Mouse (Mus musculus): ENCODE measurements around the gene Entpd1. TPM values are rescaled to one million over a fixed set of nuclear protein-coding genes. Genes with fewer than 3 reads are reported as not detected.
A peak's percentile ranks its signal among the peaks of the same experiment; 100 is the strongest.

Entpd1 gene
- polyA plus RNA-seq, 1 experiment = 12.0 TPM

DNA sequence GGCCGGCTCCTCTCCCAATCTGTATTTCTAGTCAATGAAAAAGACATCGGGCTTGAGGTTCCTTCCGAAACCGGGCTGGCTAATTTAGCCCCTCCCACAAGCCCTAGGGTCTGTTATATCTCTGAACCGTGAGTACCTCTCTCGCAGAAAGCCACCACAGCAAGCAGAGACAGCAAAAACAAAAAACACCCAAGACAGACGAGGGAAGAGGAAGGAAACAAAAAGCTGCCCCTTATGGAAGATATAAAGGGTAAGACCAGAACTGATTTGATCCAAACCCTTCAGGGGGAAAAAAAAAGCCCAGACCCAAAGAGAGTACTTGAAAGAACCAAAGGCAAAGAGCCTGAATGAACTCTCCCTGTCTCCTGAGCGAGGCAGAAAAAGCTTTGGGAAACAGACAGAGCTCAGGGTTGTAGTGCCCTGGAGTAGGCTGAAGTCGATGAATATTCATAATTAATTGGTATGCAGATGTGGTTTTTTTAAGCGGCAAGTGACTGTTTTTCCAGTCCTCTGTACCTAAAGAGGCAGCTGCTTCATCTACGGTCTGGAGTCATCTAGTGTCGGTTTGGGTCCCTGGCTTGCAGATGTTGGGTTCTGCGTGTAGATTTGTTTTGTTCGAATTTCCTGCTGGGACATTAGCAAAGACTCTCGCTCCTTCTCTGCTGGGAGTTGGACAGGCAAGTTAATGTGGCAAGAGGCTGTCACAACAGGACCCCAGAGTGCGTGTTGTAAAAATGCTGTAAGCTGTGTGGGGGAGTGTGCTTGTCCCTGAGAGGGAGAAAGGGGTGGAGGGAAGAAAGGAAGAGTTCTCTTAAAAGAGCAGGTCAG, 47.7 kb downstream of the Entpd1 start:
- WGBS = 2% methylated on average over 16 of the region's 16 CpGs
- H3K27ac ChIP-seq (ENCODE audit: insufficient read depth, low read length) = peak overlapping the region; percentile 23; the same call in 1 of the 2 replicates
- TF ChIP-seq POLR2A (IDR thresholded peaks at IDR 0.05; ENCODE audit: borderline replicate concordance, insufficient read depth, low read length) = no peak
- no peak for TF ChIP-seq CTCF (IDR thresholded peaks at IDR 0.05; ENCODE audit: borderline replicate concordance, insufficient read depth, low read depth, low read length)
- DNase-seq = no peak
- no peaks in the 10 kb centered on the region for H3K4me1 ChIP-seq (ENCODE audit: control insufficient read depth, insufficient read depth, low read length)
- H3K4me3 ChIP-seq (replicated peaks; ENCODE audit: insufficient read depth, low read depth, low read length) = peak overlapping the region; percentile 32
- peaks cover 2% of the 10 kb centered on the region; the same call in 1 of the 2 replicates for H3K27me3 ChIP-seq (ENCODE audit: control insufficient read depth, insufficient read depth, low read length)

DNA sequence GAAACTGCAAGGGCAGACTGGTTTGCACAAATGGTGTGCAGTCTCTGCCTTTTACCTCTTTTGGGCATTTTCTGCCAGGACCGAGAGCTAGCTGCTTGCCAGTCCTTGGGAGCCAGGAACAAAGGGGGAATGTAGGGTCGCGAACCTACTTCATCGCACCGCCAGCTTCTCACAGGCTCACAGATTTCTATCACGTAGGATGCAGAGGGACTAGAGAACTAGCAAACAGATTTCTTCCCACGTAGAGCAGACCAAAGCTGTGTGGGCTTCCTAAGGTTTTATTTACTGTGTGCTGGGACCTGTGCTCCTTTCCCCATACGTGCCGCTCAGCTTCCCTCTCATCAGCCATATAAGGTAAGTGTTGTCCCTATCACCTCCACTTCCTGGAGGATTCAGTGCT, 48.3 kb downstream of the Entpd1 start:
- Histone ChIP-seq H3K27me3 (ENCODE audit: control insufficient read depth, insufficient read depth, low read length) (peaks cover 2% of the 10 kb centered on the region; the same call in 1 of the 2 replicates), H3K4me3 (replicated peaks; ENCODE audit: insufficient read depth, low read depth, low read length) (peak overlapping the region; percentile 32), H3K4me1 (ENCODE audit: control insufficient read depth, insufficient read depth, low read length) (no peaks in the 10 kb centered on the region), H3K27ac (ENCODE audit: insufficient read depth, low read length) (no peak overlapping the region; the same call in 1 of the 2 replicates)
- DNase-seq = no peak
- TF ChIP-seq POLR2A (IDR thresholded peaks at IDR 0.05; ENCODE audit: borderline replicate concordance, insufficient read depth, low read length) = no peak
- TF ChIP-seq CTCF (IDR thresholded peaks at IDR 0.05; ENCODE audit: borderline replicate concordance, insufficient read depth, low read depth, low read length) = no peak
- WGBS = 26% methylated on average over 9 of the region's 9 CpGs

DNA sequence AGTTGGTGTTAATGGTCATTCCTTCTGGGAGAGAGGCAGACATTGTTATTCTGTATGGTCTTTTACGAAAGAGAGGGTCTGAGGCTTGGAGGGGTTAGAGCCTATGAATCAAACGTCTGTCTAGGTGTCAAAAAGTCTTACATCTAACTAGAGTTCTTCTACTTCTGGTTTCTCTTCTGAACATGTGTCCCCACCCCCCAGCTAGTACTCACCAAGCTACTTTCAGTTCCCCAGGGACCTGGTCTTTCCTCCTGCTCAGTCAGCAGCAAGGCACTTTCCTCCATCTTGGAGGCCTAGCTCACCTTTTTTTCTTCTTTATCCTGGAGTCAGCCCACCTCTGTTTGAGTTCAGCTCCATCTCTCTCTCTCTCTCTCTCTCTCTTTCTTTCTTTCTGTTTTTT, 48.9 kb downstream of the Entpd1 start:
- WGBS = 93% methylated on average over 2 of the region's 2 CpGs
- TF ChIP-seq POLR2A (IDR thresholded peaks at IDR 0.05; ENCODE audit: borderline replicate concordance, insufficient read depth, low read length) (no peak), CTCF (IDR thresholded peaks at IDR 0.05; ENCODE audit: borderline replicate concordance, insufficient read depth, low read depth, low read length) (no peak)
- no peak for DNase-seq
- Histone ChIP-seq H3K4me3 (replicated peaks; ENCODE audit: insufficient read depth, low read depth, low read length) (no peak overlapping the region), H3K4me1 (ENCODE audit: control insufficient read depth, insufficient read depth, low read length) (no peaks in the 10 kb centered on the region), H3K27ac (ENCODE audit: insufficient read depth, low read length) (no peak overlapping the region; the same call in 1 of the 2 replicates), H3K27me3 (ENCODE audit: control insufficient read depth, insufficient read depth, low read length) (peaks cover 2% of the 10 kb centered on the region; the same call in 1 of the 2 replicates)

DNA sequence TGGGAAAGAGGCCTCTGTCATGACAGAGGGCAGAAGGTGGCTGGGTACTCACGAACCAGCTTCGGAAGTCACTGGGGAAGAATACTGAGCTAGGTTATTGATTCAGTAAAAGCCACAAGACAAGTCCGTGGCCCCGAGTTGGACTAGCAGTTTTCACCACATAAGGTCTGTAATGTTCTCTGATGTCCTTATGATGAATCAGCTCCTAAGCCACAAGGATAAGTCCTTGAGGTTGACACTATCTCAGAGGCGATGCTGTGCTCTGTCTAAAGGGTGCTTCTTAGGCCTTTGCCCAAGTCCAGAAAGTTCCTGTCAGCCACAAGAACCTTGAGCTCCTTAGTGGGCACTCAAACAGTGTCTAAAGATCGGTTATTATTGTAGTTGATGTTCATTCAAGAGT, 49.7 kb downstream of the Entpd1 start:
- no peaks in the 10 kb centered on the region for H3K4me1 ChIP-seq (ENCODE audit: control insufficient read depth, insufficient read depth, low read length)
- no peak overlapping the region for H3K4me3 ChIP-seq (replicated peaks; ENCODE audit: insufficient read depth, low read depth, low read length)
- no peak overlapping the region for H3K27ac ChIP-seq (ENCODE audit: insufficient read depth, low read length)
- no peak for TF ChIP-seq CTCF (IDR thresholded peaks at IDR 0.05; ENCODE audit: borderline replicate concordance, insufficient read depth, low read depth, low read length)
- no peak for TF ChIP-seq POLR2A (IDR thresholded peaks at IDR 0.05; ENCODE audit: borderline replicate concordance, insufficient read depth, low read length)
- DNase-seq = no peak
- WGBS = 92% methylated on average over 6 of the region's 6 CpGs
- peaks cover 2% of the 10 kb centered on the region; the same call in 1 of the 2 replicates for H3K27me3 ChIP-seq (ENCODE audit: control insufficient read depth, insufficient read depth, low read length)

DNA sequence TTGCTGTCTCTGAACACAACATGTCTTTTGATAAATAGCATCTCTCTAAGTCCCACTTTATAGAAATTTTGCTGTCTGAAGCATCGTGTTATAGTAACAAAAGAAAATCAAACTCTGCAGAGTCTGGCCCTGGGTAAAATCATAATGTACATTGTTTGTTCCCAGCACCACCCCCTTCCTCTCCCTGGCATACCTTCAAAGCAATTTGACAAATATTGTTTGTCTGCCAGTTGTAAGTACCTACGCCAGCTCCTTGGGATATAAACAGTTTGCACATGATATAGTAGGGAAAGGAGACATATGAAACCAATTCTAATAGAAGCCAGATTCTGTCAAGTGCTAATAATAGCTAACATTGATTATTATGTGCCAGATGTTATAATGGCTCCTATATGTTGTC, 50.6 kb downstream of the Entpd1 start:
- TF ChIP-seq POLR2A (IDR thresholded peaks at IDR 0.05; ENCODE audit: borderline replicate concordance, insufficient read depth, low read length) (no peak), CTCF (IDR thresholded peaks at IDR 0.05; ENCODE audit: borderline replicate concordance, insufficient read depth, low read depth, low read length) (no peak)
- Histone ChIP-seq H3K4me1 (ENCODE audit: control insufficient read depth, insufficient read depth, low read length) (no peaks in the 10 kb centered on the region), H3K27ac (ENCODE audit: insufficient read depth, low read length) (no peak overlapping the region), H3K4me3 (replicated peaks; ENCODE audit: insufficient read depth, low read depth, low read length) (no peak overlapping the region), H3K27me3 (ENCODE audit: control insufficient read depth, insufficient read depth, low read length) (peaks cover 2% of the 10 kb centered on the region; the same call in 1 of the 2 replicates)
- no peak for DNase-seq
- 70% methylated on average over 2 of the region's 2 CpGs for WGBS

DNA sequence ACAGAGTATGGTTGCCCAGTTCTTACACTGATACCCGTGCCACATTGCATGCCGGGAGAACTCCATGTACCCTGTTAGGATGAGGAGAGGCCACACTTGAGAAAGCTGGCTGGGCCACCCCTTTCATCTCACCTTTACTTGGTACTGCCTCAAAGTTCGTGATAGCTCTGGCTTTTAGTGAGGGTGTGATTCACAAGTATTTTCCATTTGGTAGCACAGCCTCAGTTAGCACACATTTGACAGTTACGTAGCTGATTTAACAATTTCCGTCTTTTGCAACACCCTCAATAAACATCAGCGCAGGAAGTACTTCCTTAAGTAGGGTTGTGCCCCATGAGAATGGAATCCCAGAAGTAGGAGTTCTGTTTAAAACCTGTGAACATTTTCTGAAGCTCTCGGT, 53.6 kb downstream of the Entpd1 start:
- Histone ChIP-seq H3K27me3 (ENCODE audit: control insufficient read depth, insufficient read depth, low read length) (peaks cover 2% of the 10 kb centered on the region; the same call in 1 of the 2 replicates), H3K27ac (ENCODE audit: insufficient read depth, low read length) (no peak overlapping the region), H3K4me1 (ENCODE audit: control insufficient read depth, insufficient read depth, low read length) (no peaks in the 10 kb centered on the region), H3K4me3 (replicated peaks; ENCODE audit: insufficient read depth, low read depth, low read length) (no peak overlapping the region)
- WGBS = 92% methylated on average over 7 of the region's 7 CpGs
- TF ChIP-seq POLR2A (IDR thresholded peaks at IDR 0.05; ENCODE audit: borderline replicate concordance, insufficient read depth, low read length) = no peak
- TF ChIP-seq CTCF (IDR thresholded peaks at IDR 0.05; ENCODE audit: borderline replicate concordance, insufficient read depth, low read depth, low read length) = no peak
- DNase-seq = no peak

DNA sequence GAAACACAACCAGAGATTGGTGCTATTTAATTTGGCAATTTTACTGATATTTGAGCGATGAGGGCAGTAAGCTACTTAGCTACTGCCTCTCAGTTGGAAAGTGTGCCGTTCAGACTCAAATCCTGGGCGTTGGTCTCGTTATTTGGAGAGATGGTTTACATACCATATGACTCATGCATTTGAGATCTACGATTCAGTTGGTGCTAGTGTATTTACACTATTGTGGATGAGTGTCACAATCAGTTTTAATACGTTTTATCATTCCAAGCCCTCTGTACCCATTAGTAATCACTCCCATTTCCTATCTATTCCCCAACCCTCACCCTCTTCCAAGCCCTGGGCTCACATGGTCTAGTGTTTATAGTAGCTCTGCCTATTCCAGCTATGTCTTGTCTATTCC, 54.9 kb downstream of the Entpd1 start:
- 89% methylated on average over 6 of the region's 6 CpGs for WGBS
- no peaks in the 10 kb centered on the region for H3K4me1 ChIP-seq (ENCODE audit: control insufficient read depth, insufficient read depth, low read length)
- TF ChIP-seq POLR2A (IDR thresholded peaks at IDR 0.05; ENCODE audit: borderline replicate concordance, insufficient read depth, low read length) = no peak
- no peak for TF ChIP-seq CTCF (IDR thresholded peaks at IDR 0.05; ENCODE audit: borderline replicate concordance, insufficient read depth, low read depth, low read length)
- H3K27me3 ChIP-seq (ENCODE audit: control insufficient read depth, insufficient read depth, low read length) = no peaks in the 10 kb centered on the region
- H3K27ac ChIP-seq (ENCODE audit: insufficient read depth, low read length) = no peak overlapping the region
- H3K4me3 ChIP-seq (replicated peaks; ENCODE audit: insufficient read depth, low read depth, low read length) = no peak overlapping the region
- no peak for DNase-seq

DNA sequence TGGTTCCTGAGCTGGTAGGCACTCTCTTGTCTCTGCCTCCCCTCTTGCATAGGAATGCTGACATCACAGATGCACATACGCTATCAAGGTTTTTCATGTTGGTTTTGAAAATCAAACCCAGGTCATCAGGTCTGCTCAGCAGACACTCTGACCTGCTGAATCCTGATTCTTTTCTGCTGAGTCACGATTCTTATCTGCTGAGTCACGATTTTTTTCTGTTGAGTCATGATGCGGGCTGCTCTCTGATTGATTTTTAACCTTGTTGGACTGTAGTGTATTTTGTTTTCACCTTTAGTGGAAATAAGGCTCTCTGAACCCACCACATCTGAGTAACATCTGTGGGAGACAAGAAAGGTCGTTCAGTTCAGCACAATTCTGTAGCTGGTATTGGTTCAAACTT, 63.2 kb downstream of the Entpd1 start:
- no peaks in the 10 kb centered on the region for H3K4me1 ChIP-seq (ENCODE audit: control insufficient read depth, insufficient read depth, low read length)
- H3K27me3 ChIP-seq (ENCODE audit: control insufficient read depth, insufficient read depth, low read length) = no peaks in the 10 kb centered on the region
- WGBS = 86% methylated on average over 5 of the region's 5 CpGs
- H3K4me3 ChIP-seq (replicated peaks; ENCODE audit: insufficient read depth, low read depth, low read length) = no peak overlapping the region
- DNase-seq = no peak
- TF ChIP-seq POLR2A (IDR thresholded peaks at IDR 0.05; ENCODE audit: borderline replicate concordance, insufficient read depth, low read length) (no peak), CTCF (IDR thresholded peaks at IDR 0.05; ENCODE audit: borderline replicate concordance, insufficient read depth, low read depth, low read length) (no peak)
- H3K27ac ChIP-seq (ENCODE audit: insufficient read depth, low read length) = no peak overlapping the region
